Mouse (Mus musculus) spleen, adult 2 months (tissue): ENCODE measurements around the gene Tmem59l. TPM values are rescaled to one million over a fixed set of nuclear protein-coding genes. Genes with fewer than 3 reads are reported as not detected.

Experiments
- DNase-seq, 2 experiments: peaks; one replicate each; pipeline versions ENCODE4 v3.0.0 to v3.0.0-alpha.2; 2012 to 2021; ENCODE audit warnings: low spot score in 2 of 2, low read depth in 1 of 2
- H3K27ac ChIP-seq: fragments of 200-500 bp; 2 replicates; pipeline ENCODE4 v1.5.1; 2012; ENCODE audit warnings: low read length, inconsistent platforms; ENCODE audit not compliant: insufficient read depth
- H3K27me3 ChIP-seq: fragments of 200-500 bp; 2 replicates; pipeline ENCODE4 v1.6.1; 2012; ENCODE audit warnings: mild to moderate bottlenecking, moderate library complexity, low read length, inconsistent platforms; ENCODE audit not compliant: control insufficient read depth, insufficient read depth
- H3K36me3 ChIP-seq: fragments of 200-500 bp; 2 replicates; pipeline ENCODE4 v1.6.1; 2012; ENCODE audit warnings: mild to moderate bottlenecking, low read length, inconsistent platforms; ENCODE audit not compliant: control insufficient read depth, insufficient read depth
- H3K4me1 ChIP-seq: fragments of 200-500 bp; 2 replicates; pipeline ENCODE4 v1.6.1; 2011; ENCODE audit warnings: inconsistent platforms; ENCODE audit not compliant: control insufficient read depth, insufficient read depth, insufficient read length
- H3K4me3 ChIP-seq: fragments of 200-500 bp; 2 replicates; pipeline ENCODE4 v1.5.1; 2011; ENCODE audit warnings: mild to moderate bottlenecking, inconsistent platforms; ENCODE audit not compliant: insufficient read depth, insufficient read length; ENCODE audit errors: extremely low read depth
- CTCF ChIP-seq: fragments of 200-500 bp; IDR thresholded peaks from 2 replicates; pipeline ENCODE4 v1.5.1; 2011; ENCODE audit warnings: mild to moderate bottlenecking, inconsistent platforms; ENCODE audit not compliant: insufficient read depth, insufficient read length, insufficient replicate concordance; ENCODE audit errors: extremely low read depth
- POLR2A ChIP-seq: fragments of 200-500 bp; IDR thresholded peaks from 2 replicates; pipeline ENCODE4 v1.6.1; 2011; ENCODE audit warnings: low read depth, low read length, inconsistent platforms
- WGBS: fragments of 180-500 bp; shearing (Covaris S2); methylation state at CpG from one replicate; pipeline ENCODE4 v1.1.7; 2018; 5-methylcytosine and 5-hydroxymethylcytosine counted together
- polyA plus RNA-seq: library from polyadenylated mRNA; depleted of rRNA; stranded (reverse); fragments of >200 nt; gene quantifications from 2 replicates; pipeline ENCODE4 v1.2.3, GENCODE M21; 2012

Gene Tmem59l
- polyA plus RNA-seq, 1 experiment = not detected

GRCm38 (mm10) chr8:70509281-70509952 is 22.3 kb upstream of the Tmem59l start:
- H3K4me1 ChIP-seq = peaks cover 18% of the 10 kb centered on the region
- no peak for DNase-seq
- 10% methylated on average over 25 of the region's 25 CpGs for WGBS
- peaks cover 14% of the 10 kb centered on the region; the same call in 1 of the 2 replicates for H3K36me3 ChIP-seq
- no peak for TF ChIP-seq POLR2A
- no peak for TF ChIP-seq CTCF
- no peaks in the 10 kb centered on the region for H3K27me3 ChIP-seq
- H3K27ac ChIP-seq = peak overlapping the region; percentile 46; the same call in 1 of the 2 replicates
- peak overlapping the region; percentile 91 for H3K4me3 ChIP-seq

GRCm38 (mm10) chr8:70507027-70507393 is 19.9 kb upstream of the Tmem59l start:
- Histone ChIP-seq H3K4me1 (peaks cover 19% of the 10 kb centered on the region), H3K4me3 (no peak overlapping the region), H3K27me3 (no peaks in the 10 kb centered on the region), H3K27ac (no peak overlapping the region), H3K36me3 (peaks cover 8% of the 10 kb centered on the region; the same call in 1 of the 2 replicates)
- WGBS = 80% methylated on average over 5 of the region's 5 CpGs
- DNase-seq = no peak
- no peak for TF ChIP-seq CTCF
- no peak for TF ChIP-seq POLR2A

- peaks cover 8% of the 10 kb centered on the region; the same call in 1 of the 2 replicates for H3K36me3 ChIP-seq
- TF ChIP-seq CTCF (peak; percentile 93), POLR2A (peak; percentile 12; the same call in 1 of the 2 replicates)
- 6% methylated on average over 40 of the region's 40 CpGs for WGBS
- peak within 1 kb of the TSS; percentile 62 for H3K27ac ChIP-seq
- DNase-seq = peak; percentile 82 to 91
- no peaks in the 10 kb centered on the region for H3K27me3 ChIP-seq
- peak within 1 kb of the TSS; percentile 72 for H3K4me3 ChIP-seq
- H3K4me1 ChIP-seq = peaks cover 19% of the 10 kb centered on the region
These were observed 19.3 kb upstream of the Tmem59l start, which contains the start of gene Rex1bd for GRCm38 (mm10) chr8:70506328-70507026. Rex1bd (minus strand) TSS chr8:70506752.

GRCm38 (mm10) chr8:70505698-70506327 is 18.7 kb upstream of the Tmem59l start:
- 49% methylated on average over 32 of the region's 32 CpGs for WGBS
- peaks cover 8% of the 10 kb centered on the region; the same call in 1 of the 2 replicates for H3K36me3 ChIP-seq
- peak overlapping the region; percentile 72 for H3K4me3 ChIP-seq
- no peak for TF ChIP-seq POLR2A
- TF ChIP-seq CTCF = no peak
- H3K27me3 ChIP-seq = no peaks in the 10 kb centered on the region; the same call in 1 of the 2 replicates
- no peak for DNase-seq
- peaks cover 20% of the 10 kb centered on the region for H3K4me1 ChIP-seq
- H3K27ac ChIP-seq = peak overlapping the region; percentile 62

GRCm38 (mm10) chr8:70504851-70505250 is 17.7 kb upstream of the Tmem59l start:
- peak; percentile 57 to 76 for DNase-seq
- no peaks in the 10 kb centered on the region; the same call in 1 of the 2 replicates for H3K27me3 ChIP-seq
- peaks cover 20% of the 10 kb centered on the region for H3K4me1 ChIP-seq
- no peak overlapping the region for H3K27ac ChIP-seq
- no peak overlapping the region for H3K4me3 ChIP-seq
- WGBS = 83% methylated on average over 3 of the region's 3 CpGs
- TF ChIP-seq POLR2A (no peak), CTCF (peak; percentile 46; the same call in 1 of the 2 replicates)
- peaks cover 8% of the 10 kb centered on the region; the same call in 1 of the 2 replicates for H3K36me3 ChIP-seq

GRCm38 (mm10) chr8:70504291-70504716 is 17.1 kb upstream of the Tmem59l start:
- Histone ChIP-seq H3K4me1 (peaks cover 19% of the 10 kb centered on the region), H3K27me3 (no peaks in the 10 kb centered on the region; the same call in 1 of the 2 replicates), H3K36me3 (peaks cover 8% of the 10 kb centered on the region; the same call in 1 of the 2 replicates), H3K27ac (no peak overlapping the region), H3K4me3 (no peak overlapping the region)
- 90% methylated on average over 16 of the region's 16 CpGs for WGBS
- no peak for DNase-seq
- TF ChIP-seq CTCF = no peak
- no peak for TF ChIP-seq POLR2A
